Mouse (Mus musculus) megakaryocyte, embryonic 14.5 days (primary cell): ENCODE results near the gene Rps15. TPM values are rescaled to one million over a fixed set of nuclear protein-coding genes. Genes with fewer than 3 reads are reported as not detected.

ENCODE experiments used
- H3K27me3 ChIP-seq: replicated peaks from 2 replicates; pipeline ENCODE3; 2012; ENCODE audit warnings: inconsistent platforms
- H3K36me3 ChIP-seq: replicated peaks from 2 replicates; pipeline ENCODE3; 2012; ENCODE audit warnings: low read length, inconsistent platforms, mixed read lengths
- H3K4me1 ChIP-seq: 2 replicates; pipeline ENCODE4 v1.6.1; 2012; ENCODE audit warnings: inconsistent platforms
- H3K4me3 ChIP-seq: replicated peaks from 2 replicates; pipeline ENCODE3; 2012; ENCODE audit warnings: moderate library complexity, mild to moderate bottlenecking, inconsistent platforms
- H3K9me3 ChIP-seq: 2 replicates; pipeline ENCODE4 v1.6.1; 2012; ENCODE audit warnings: inconsistent platforms
- FLI1 ChIP-seq: IDR thresholded peaks from 2 replicates; pipeline ENCODE4 v1.6.1; 2012; ENCODE audit warnings: low read length, inconsistent platforms, mixed read lengths
- GATA1 ChIP-seq: IDR thresholded peaks from 3 replicates; pipeline ENCODE4 v1.6.1; 2012; ENCODE audit warnings: mixed read lengths, low read length, inconsistent platforms, borderline replicate concordance
- polyA plus RNA-seq: library from polyadenylated mRNA; stranded (reverse); fragments of >175 nt; gene quantifications from 2 replicates; pipeline ENCODE4 v1.2.3, GENCODE M21; 2012; ENCODE audit warnings: low replicate concordance; ENCODE audit not compliant: insufficient read depth

Rps15 gene
- polyA plus RNA-seq, 1 experiment = 10,126 TPM

DNA sequence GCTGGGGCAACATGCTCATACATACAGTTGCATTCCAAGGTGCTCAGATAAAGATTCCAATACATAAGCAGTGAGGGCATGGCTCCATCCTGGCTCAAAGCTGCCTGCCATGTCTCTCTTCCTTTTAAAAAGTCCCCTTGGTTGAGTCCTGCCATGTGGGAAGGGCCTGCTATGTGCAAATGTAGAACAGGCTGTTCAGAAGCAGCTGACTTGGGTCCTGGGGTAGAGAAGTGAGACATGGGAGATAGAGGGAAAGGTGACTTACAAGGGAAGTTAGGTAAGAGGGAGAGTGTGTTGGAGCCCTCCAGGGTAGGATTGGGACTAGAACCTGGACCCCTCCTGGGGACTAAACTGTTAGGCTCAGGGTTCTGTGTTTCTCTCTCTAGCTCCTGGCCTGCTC, 40.2 kb upstream of the Rps15 start:
- Histone ChIP-seq H3K4me1 (peaks cover 58% of the 10 kb centered on the region), H3K36me3 (peaks cover 63% of the 10 kb centered on the region), H3K27me3 (no peaks in the 10 kb centered on the region), H3K4me3 (no peak overlapping the region), H3K9me3 (no peaks in the 10 kb centered on the region)
- TF ChIP-seq GATA1 (no peak), FLI1 (no peak)

DNA sequence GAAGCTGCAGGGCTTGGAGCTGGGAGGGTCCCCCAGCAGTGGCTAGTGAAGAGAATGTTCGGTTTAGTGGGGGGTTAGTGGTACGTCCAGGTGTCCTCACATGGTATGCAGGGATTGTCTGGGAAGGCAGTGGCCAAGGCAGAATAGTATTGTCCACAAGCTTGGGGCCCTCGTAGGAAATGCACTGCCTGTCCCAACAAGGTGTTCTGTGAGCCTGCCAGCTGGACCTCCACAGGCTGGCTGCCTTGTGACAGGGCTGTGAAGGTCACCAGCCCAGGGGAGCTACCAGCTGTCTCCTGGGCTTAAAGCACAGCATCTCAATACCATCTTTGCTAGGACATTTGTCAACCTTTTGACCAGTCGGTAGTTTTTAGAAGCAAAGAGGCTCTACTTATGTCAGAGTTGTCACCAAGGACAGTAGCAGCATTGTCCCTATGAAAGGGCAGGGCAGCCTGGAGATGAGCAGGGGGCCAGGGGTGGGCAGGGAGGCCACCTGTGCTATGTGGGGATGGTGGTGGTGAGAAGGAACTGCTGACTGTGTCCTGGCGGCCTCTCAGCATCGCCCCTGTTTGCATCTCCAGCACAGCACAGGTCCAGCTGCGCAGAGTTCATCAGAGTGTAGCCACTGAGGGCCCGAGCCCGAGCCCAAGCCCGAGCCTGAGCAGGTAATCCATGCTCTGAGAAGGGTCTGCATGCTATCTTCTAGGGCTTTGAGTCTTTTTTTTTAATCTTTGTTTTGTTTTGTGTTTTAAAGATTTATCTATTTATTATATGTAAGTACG, 39.6 kb upstream of the Rps15 start:
- peaks cover 60% of the 10 kb centered on the region for H3K4me1 ChIP-seq
- H3K27me3 ChIP-seq = no peaks in the 10 kb centered on the region
- peaks cover 68% of the 10 kb centered on the region for H3K36me3 ChIP-seq

DNA sequence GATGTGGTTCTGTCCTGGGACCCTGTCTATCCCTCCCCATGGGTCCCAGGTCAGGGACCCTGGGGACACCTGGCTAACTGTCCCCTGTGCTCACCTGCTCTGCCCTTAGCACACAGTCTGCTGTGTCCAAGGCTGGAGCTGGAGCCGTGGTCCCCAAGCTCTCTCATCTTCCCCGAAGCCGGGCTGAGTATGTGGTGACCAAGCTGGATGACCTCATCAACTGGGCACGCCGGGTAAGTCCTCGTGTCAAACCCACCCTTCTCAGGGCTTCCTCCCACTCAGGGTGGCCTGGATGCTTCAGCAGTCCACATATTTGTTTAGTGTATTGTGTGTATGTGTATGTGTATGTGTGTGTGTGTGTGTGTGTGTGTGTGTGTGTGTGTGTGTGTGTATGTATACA, 38.7 kb upstream of the Rps15 start:
- H3K27me3 ChIP-seq = no peaks in the 10 kb centered on the region
- H3K36me3 ChIP-seq = peaks cover 77% of the 10 kb centered on the region
- H3K4me3 ChIP-seq = no peak overlapping the region
- TF ChIP-seq FLI1 = no peak
- no peak for TF ChIP-seq GATA1
- no peaks in the 10 kb centered on the region for H3K9me3 ChIP-seq
- H3K4me1 ChIP-seq = peaks cover 63% of the 10 kb centered on the region

More for the DNA sequence above, 39.6 kb upstream of the Rps15 start:
- no peak overlapping the region for H3K4me3 ChIP-seq
- H3K9me3 ChIP-seq = no peaks in the 10 kb centered on the region
- no peak for TF ChIP-seq FLI1
- TF ChIP-seq GATA1 = no peak

DNA sequence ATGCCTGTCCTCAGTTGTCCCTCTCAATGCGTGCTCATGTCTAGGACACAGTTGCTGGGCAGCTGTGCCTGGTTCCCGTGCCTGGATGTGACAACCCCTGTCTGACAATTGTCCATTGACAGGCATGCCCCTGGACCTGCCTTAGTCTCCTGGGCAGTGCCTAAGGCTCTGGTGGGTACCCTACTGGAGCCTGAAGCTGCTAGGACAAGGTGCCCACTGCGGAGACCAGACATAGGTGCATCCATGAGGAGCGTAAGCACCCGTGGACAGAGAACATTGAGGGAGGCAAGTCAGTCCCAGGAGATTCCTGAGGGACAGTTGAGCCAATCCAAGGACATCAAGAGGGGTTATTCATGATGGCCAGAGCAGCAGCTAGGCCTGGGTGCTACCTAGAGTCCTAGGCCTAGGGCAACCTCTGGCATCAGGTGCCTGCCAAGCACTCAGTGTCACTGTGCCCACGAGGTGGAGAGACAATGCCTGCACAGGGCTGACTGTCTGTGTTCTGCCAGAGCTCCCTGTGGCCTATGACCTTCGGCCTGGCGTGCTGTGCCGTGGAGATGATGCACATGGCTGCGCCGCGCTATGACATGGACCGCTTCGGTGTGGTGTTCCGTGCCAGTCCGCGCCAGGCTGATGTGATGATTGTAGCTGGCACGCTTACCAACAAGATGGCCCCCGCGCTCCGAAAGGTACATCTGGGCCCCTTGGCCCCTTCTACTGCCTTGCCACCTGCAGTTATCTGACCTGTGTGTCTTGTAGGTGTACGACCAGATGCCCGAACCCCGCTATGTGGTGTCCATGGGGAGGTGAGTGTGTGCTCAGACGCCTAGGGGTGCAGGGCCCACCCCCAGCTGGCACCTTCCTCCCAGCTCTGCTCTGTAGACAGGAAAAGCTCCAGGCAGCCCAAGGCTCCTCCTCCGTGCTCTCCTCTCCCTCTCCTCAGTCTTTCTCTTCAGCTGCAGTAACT, 37.6 kb upstream of the Rps15 start:
- H3K4me1 ChIP-seq = peaks cover 73% of the 10 kb centered on the region
- peak overlapping the region; percentile 38 for H3K4me3 ChIP-seq
- no peaks in the 10 kb centered on the region for H3K9me3 ChIP-seq
- no peaks in the 10 kb centered on the region for H3K27me3 ChIP-seq
- TF ChIP-seq GATA1 = no peak
- TF ChIP-seq FLI1 = no peak
- H3K36me3 ChIP-seq = peaks cover 88% of the 10 kb centered on the region

DNA sequence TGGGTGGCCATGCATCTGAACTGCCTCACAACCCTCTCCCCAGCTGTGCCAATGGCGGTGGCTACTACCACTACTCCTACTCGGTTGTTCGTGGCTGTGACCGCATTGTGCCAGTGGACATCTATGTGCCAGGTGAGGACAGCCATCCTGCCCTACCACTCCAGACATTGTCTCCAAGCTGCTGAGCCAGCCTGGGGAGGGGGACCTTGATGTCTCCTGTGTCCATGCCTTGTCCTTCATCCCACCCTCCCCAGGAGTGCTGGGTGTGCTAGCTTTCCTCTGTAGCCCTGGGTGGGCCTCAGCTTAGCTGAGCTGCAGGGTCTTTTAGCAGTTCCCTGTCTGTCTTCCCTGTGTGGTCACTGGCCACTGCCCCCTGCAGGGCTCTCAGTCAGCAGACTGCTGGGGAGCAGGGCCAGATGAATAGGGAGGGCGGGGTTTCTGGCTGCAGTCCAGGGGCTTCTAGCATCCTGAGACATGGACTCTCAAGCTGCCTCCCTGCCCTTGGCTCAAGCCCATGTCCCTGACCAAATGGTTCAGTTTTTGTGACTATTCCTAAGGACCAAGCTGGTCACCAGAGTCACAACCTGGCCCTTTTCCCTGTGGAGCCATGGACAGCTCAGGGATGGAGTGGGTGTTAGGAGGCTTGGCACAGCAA, 36.2 kb upstream of the Rps15 start:
- peaks cover 73% of the 10 kb centered on the region for H3K4me1 ChIP-seq
- no peaks in the 10 kb centered on the region for H3K9me3 ChIP-seq
- TF ChIP-seq FLI1 = no peak
- no peak for TF ChIP-seq GATA1
- no peaks in the 10 kb centered on the region for H3K27me3 ChIP-seq
- no peak overlapping the region for H3K4me3 ChIP-seq
- H3K36me3 ChIP-seq = peaks cover 87% of the 10 kb centered on the region

DNA sequence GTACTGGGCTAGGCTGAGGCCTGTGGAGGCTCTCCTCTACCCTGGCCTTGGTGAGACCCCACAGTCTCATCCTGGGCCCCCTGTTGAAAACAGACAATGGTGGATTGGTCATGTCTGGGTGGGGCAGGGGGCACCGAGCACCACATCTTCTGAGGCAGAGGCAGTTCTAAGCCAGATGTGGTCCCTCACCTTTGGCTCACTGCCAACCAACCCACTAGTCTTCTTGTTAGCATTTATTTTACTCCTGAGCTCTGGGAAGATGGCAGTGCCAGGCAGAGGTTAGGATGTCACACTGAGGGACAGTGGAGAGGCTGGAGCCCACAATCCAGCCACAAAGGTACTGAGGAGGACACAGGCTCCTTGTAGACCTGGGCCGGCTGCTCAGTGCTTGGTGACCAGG, 34.3 kb upstream of the Rps15 start:
- Histone ChIP-seq H3K36me3 (peaks cover 70% of the 10 kb centered on the region), H3K9me3 (no peaks in the 10 kb centered on the region), H3K4me1 (peaks cover 70% of the 10 kb centered on the region), H3K27me3 (no peaks in the 10 kb centered on the region), H3K4me3 (peak overlapping the region; percentile 51)
- no peak for TF ChIP-seq FLI1
- no peak for TF ChIP-seq GATA1

DNA sequence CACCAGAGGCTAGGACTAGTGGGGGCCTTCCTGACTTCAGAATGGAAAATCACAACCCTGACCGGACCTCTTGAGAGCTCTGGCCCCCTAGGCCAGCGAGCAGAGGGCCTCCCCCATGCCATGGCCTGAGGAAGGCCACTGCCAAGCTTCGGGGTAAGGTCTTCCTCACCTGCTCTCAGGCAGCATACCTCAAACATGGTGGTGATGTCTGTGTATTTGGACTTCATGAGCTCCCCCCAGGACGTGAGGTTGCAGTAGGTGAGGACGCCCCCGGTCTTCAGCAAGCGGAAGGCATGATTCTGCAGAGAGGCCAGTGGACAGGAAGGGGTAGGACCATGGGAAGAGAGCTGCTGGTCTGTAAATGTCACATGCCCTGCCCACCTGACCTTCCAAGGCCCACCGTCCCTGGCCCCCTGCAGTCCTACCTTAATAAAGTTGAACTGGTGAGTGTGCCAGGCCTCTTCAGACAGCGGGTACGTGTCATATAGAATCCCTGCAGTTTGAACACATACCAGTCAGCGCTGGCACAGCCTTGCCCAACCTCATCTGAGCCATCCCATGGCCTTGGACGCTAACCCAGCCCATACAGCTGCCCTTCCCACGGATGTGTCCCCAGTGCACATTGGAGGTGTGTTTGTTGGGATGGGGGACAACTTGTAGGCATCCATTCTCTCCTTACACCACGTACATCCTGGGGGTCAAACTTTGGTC, 33.3 kb upstream of the Rps15 start:
- H3K27me3 ChIP-seq = no peaks in the 10 kb centered on the region
- TF ChIP-seq GATA1 = no peak
- TF ChIP-seq FLI1 = no peak
- H3K4me1 ChIP-seq = peaks cover 74% of the 10 kb centered on the region
- H3K4me3 ChIP-seq = no peak overlapping the region
- H3K9me3 ChIP-seq = no peaks in the 10 kb centered on the region
- peaks cover 60% of the 10 kb centered on the region for H3K36me3 ChIP-seq

DNA sequence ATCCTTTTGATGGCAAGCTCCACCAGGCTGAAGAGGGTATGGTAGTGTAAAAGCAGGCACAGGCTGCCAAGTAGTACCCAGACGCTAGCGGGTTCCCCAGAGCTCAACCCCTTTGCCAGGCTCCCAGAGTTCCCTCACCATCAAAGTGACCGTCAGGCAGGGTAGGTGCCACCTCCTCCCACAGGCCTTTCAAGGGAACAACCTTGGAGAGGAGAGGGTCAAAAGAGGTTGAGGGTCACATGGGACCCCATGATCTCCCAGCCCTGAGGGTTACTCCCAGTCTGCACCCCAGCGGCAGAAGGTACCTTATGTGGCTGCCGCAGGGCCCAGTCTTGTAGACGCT, 32.8 kb upstream of the Rps15 start:
- H3K4me1 ChIP-seq = peaks cover 75% of the 10 kb centered on the region
- no peaks in the 10 kb centered on the region for H3K9me3 ChIP-seq
- H3K36me3 ChIP-seq = peaks cover 55% of the 10 kb centered on the region
- no peaks in the 10 kb centered on the region for H3K27me3 ChIP-seq
- H3K4me3 ChIP-seq = no peak overlapping the region
- no peak for TF ChIP-seq GATA1
